Mouse (Mus musculus) thymus, adult 2 months (tissue): ENCODE measurements around the gene Tmem30a.

ENCODE experiments used
- CTCF ChIP-seq: fragments of 200-500 bp; IDR thresholded peaks from 2 replicates; pipeline ENCODE4 v1.5.1; 2012; ENCODE audit warnings: mild to moderate bottlenecking, control low read depth, low read length, moderate library complexity, borderline replicate concordance; ENCODE audit not compliant: control insufficient read depth, poor library complexity, insufficient read depth; ENCODE audit errors: extremely low read depth
- POLR2A ChIP-seq: fragments of 200-500 bp; IDR thresholded peaks from 2 replicates; pipeline ENCODE4 v1.6.1; 2012; ENCODE audit warnings: mild to moderate bottlenecking, low read length, control low read depth, moderate library complexity; ENCODE audit not compliant: control insufficient read depth, poor library complexity, insufficient read depth; ENCODE audit errors: extremely low read depth

GRCm38 (mm10) chr9:79762519-79762918 is 30.8 kb downstream of the Tmem30a start:
- TF ChIP-seq POLR2A = no peak
- TF ChIP-seq CTCF = no peak
